Mouse (Mus musculus): ENCODE results near the gene Dhcr7. TPM values are rescaled to one million over a fixed set of nuclear protein-coding genes. Genes with fewer than 3 reads are reported as not detected.

Gene Dhcr7
- polyA plus RNA-seq (2012; rRNA removed): 58.8 and 61.2 TPM in 2 replicates
- 57.0 and 61.4 TPM in 2 replicates for polyA plus RNA-seq (2014; fragmentation: Nextera tagmentation; extraction: Ambion mirVana)

GRCm38 (mm10) chr7:143822375-143823265 is at the start of gene Dhcr7, which contains the start of gene Nadsyn1:
Gene Dhcr7, plus strand, starts transcription at chr7:143823145.
Gene Nadsyn1, minus strand, starts transcription at chr7:143822849.
- Histone ChIP-seq H3K36me3 (replicated peaks; ENCODE audit: control insufficient read depth, insufficient read depth, low read depth) (no peaks in the 10 kb centered on the region), H3K4me1 (replicated peaks; ENCODE audit: control insufficient read depth in 2 of 2, insufficient read depth in 2 of 2, low read length in 1 of 2) (peaks cover 5 to 20% of the 10 kb centered on the region in 2 experiments), H3K9ac (replicated peaks) (peak within 1 kb of the TSS; percentile 71), H3K27me3 (ENCODE audit: control insufficient read depth, insufficient read depth, low read length) (no peaks in the 10 kb centered on the region), H3K27ac (no peak within 1 kb of the TSS), H3K4me3 (ENCODE audit: insufficient read depth in 1 of 2, low read depth in 2 of 2, low read length in 2 of 2) (peak within 1 kb of the TSS; percentile 63 to 91), H3K9me3 (ENCODE audit: control insufficient read depth, low read length) (no peaks in the 10 kb centered on the region), H3K4me2 (ENCODE audit: low read depth) (peak within 1 kb of the TSS; percentile 80)
- DNase-seq (ENCODE audit: low read depth in 3 of 3, low spot score in 3 of 3) (peak; percentile 93 to 95 (median 93)), ATAC-seq (ENCODE audit: insufficient read depth) (peak; percentile 95)
- under 1% methylated on average over 40 of the region's 40 CpGs for WGBS (ENCODE audit: insufficient replicate concordance)
- TF ChIP-seq CTCF (IDR thresholded peaks at IDR 0.05; ENCODE audit: low read depth): no peak
- TF ChIP-seq EP300 (IDR thresholded peaks at IDR 0.05; ENCODE audit: low read depth): no peak

GRCm38 (mm10) chr7:143776137-143776536 is 46.8 kb upstream of the Dhcr7 start:
- H3K36me3 ChIP-seq (replicated peaks; ENCODE audit: control insufficient read depth, insufficient read depth, low read depth): no peaks in the 10 kb centered on the region
- 29% methylated on average over 3 of the region's 3 CpGs for WGBS (ENCODE audit: insufficient replicate concordance)
- 0 out of 4 replicates have a peak, but pooled peaks cover 0 to 2% of the 10 kb centered on the region in 2 experiments for H3K4me1 ChIP-seq (replicated peaks; ENCODE audit: control insufficient read depth in 2 of 2, insufficient read depth in 2 of 2, low read length in 1 of 2)
- H3K4me2 ChIP-seq (ENCODE audit: low read depth): no peak overlapping the region
- H3K27ac ChIP-seq: no peak overlapping the region
- H3K9me3 ChIP-seq (ENCODE audit: control insufficient read depth, low read length): no peaks in the 10 kb centered on the region
- TF ChIP-seq CTCF (IDR thresholded peaks at IDR 0.05; ENCODE audit: low read depth): no peak
- no peak for TF ChIP-seq EP300 (IDR thresholded peaks at IDR 0.05; ENCODE audit: low read depth)
- DNase-seq (ENCODE audit: low read depth in 3 of 3, low spot score in 3 of 3): peak in 1 of 3 experiments; percentile 19
- H3K9ac ChIP-seq (replicated peaks): no peak overlapping the region
- H3K4me3 ChIP-seq (ENCODE audit: insufficient read depth in 1 of 2, low read depth in 2 of 2, low read length in 2 of 2): no peak overlapping the region
- no peak for ATAC-seq (ENCODE audit: insufficient read depth)
- H3K27me3 ChIP-seq (ENCODE audit: control insufficient read depth, insufficient read depth, low read length): no peaks in the 10 kb centered on the region

GRCm38 (mm10) chr7:143777375-143777774 is 45.6 kb upstream of the Dhcr7 start:
- ATAC-seq (ENCODE audit: insufficient read depth) (no peak), DNase-seq (ENCODE audit: low read depth in 3 of 3, low spot score in 3 of 3) (no peak)
- Histone ChIP-seq H3K36me3 (replicated peaks; ENCODE audit: control insufficient read depth, insufficient read depth, low read depth) (no peaks in the 10 kb centered on the region), H3K9me3 (ENCODE audit: control insufficient read depth, low read length) (no peaks in the 10 kb centered on the region), H3K27me3 (ENCODE audit: control insufficient read depth, insufficient read depth, low read length) (no peaks in the 10 kb centered on the region), H3K4me2 (ENCODE audit: low read depth) (no peak overlapping the region), H3K4me3 (ENCODE audit: insufficient read depth in 1 of 2, low read depth in 2 of 2, low read length in 2 of 2) (no peak overlapping the region), H3K4me1 (replicated peaks; ENCODE audit: control insufficient read depth in 2 of 2, insufficient read depth in 2 of 2, low read length in 1 of 2) (0 out of 4 replicates have a peak, but pooled peaks cover 0 to 2% of the 10 kb centered on the region in 2 experiments), H3K27ac (no peak overlapping the region), H3K9ac (replicated peaks) (no peak overlapping the region)
- TF ChIP-seq CTCF (IDR thresholded peaks at IDR 0.05; ENCODE audit: low read depth) (no peak), EP300 (IDR thresholded peaks at IDR 0.05; ENCODE audit: low read depth) (no peak)
- 26% methylated on average over 2 of the region's 2 CpGs for WGBS (ENCODE audit: insufficient replicate concordance)

- no peak for DNase-seq (ENCODE audit: low read depth in 3 of 3, low spot score in 3 of 3)
- Histone ChIP-seq H3K4me3 (ENCODE audit: insufficient read depth in 1 of 2, low read depth in 2 of 2, low read length in 2 of 2) (0 out of 4 replicates have a peak overlapping the region, but pooled peaks have one; percentile 2 to 7), H3K4me1 (replicated peaks; ENCODE audit: control insufficient read depth in 2 of 2, insufficient read depth in 2 of 2, low read length in 1 of 2) (0 out of 4 replicates have a peak, but pooled peaks cover 0 to 6% of the 10 kb centered on the region in 2 experiments), H3K9me3 (ENCODE audit: control insufficient read depth, low read length) (no peaks in the 10 kb centered on the region), H3K27ac (no peak overlapping the region), H3K27me3 (ENCODE audit: control insufficient read depth, insufficient read depth, low read length) (no peaks in the 10 kb centered on the region), H3K4me2 (ENCODE audit: low read depth) (peak overlapping the region; percentile 49), H3K36me3 (replicated peaks; ENCODE audit: control insufficient read depth, insufficient read depth, low read depth) (no peaks in the 10 kb centered on the region), H3K9ac (replicated peaks) (no peak overlapping the region)
- 12% methylated on average over 6 of the region's 6 CpGs for WGBS (ENCODE audit: insufficient replicate concordance)
- peak; percentile 12; the same call in 1 of the 2 replicates for ATAC-seq (ENCODE audit: insufficient read depth)
- TF ChIP-seq CTCF (IDR thresholded peaks at IDR 0.05; ENCODE audit: low read depth): no peak
- TF ChIP-seq EP300 (IDR thresholded peaks at IDR 0.05; ENCODE audit: low read depth): no peak
These were observed 39.5 kb upstream of the Dhcr7 start for GRCm38 (mm10) chr7:143783378-143783995.

All from liver, embryonic 14.5 days (tissue).